In the genomic region with DNA sequence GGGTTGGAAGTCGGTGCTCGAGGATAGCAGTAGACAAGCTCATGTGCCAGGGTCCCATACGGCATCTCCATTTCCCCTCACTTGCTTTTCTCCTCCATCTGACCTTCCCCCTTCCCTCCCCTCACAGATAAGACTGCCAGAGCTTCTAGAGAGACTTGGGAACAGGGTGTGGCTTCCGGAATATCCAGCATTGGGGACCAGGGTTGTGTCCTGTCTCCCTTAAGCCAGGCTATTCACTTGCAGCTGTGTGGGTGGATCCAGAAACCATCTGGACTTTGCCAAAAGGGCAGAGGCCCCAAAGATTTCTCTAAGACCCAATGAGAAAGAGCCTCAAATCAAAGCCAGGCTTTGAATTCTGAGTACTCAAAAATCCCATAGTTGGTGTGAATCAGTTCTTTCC, we compare ENCODE assay signal across 31 mouse cellular contexts. TPM values are rescaled to one million over a fixed set of nuclear protein-coding genes. Genes with fewer than 3 reads are reported as not detected.
A peak's percentile ranks its signal among the peaks of the same experiment; 100 is the strongest.
DNase-seq lines count a peak whose midpoint lies in the region; ATAC-seq and TF ChIP-seq lines count a peak whose summit lies in the region.
"Had no signal": no experiment of that assay in that cellular context is flagged by ENCODE, and none has a peak within 500 bp of the region (broad histone marks: within the 10 kb centered on the region; RNA-seq: fewer than 3 reads in every experiment).

No protein-coding gene starts in this region.

- TF ChIP-seq POLR2A in ES-Bruce4 (IDR thresholded peaks at IDR 0.05; ENCODE audit: insufficient read depth, low read length), result no peak

- no peak overlapping the region for H3K9ac ChIP-seq in heart, embryonic 11.5 days (ENCODE audit: low read depth, low read length)
- no peak overlapping the region for H3K9ac ChIP-seq in ES-Bruce4 (ENCODE audit: low read depth, poor library complexity, severe bottlenecking)
- H3K9ac ChIP-seq in stomach, postnatal 0 days (ENCODE audit: low read length), result no peak overlapping the region
- H3K9ac ChIP-seq: forebrain, postnatal 0 days; intestine, embryonic 15.5 days; liver, embryonic 12.5 days; liver, postnatal 0 days had no signal

- H3K9me3 ChIP-seq in heart, embryonic 11.5 days (replicated peaks; ENCODE audit: control insufficient read depth, low read length), result no peaks in the 10 kb centered on the region
- H3K9me3 ChIP-seq in ES-Bruce4 (replicated peaks; ENCODE audit: control insufficient read depth, insufficient read depth, low read length, poor library complexity, severe bottlenecking), result no peaks in the 10 kb centered on the region
- H3K9me3 ChIP-seq in stomach, postnatal 0 days (ENCODE audit: control insufficient read depth, low read length), result no peaks in the 10 kb centered on the region
- H3K9me3 ChIP-seq: intestine, embryonic 15.5 days; liver, embryonic 12.5 days had no signal

- no peak overlapping the region for H3K4me2 ChIP-seq in heart, embryonic 11.5 days
- no peak overlapping the region for H3K4me2 ChIP-seq in stomach, postnatal 0 days (replicated peaks; ENCODE audit: low read depth)
- H3K4me2 ChIP-seq: intestine, embryonic 15.5 days; liver, embryonic 12.5 days; midbrain, embryonic 11.5 days had no signal

- no peak overlapping the region for H3K4me3 ChIP-seq in heart, embryonic 11.5 days (ENCODE audit: low read depth, low read length)
- H3K4me3 ChIP-seq in ES-Bruce4 (ENCODE audit: low read depth, low read length), result no peak overlapping the region
- no peak overlapping the region for H3K4me3 ChIP-seq in stomach, postnatal 0 days (ENCODE audit: low read depth, low read length)
- H3K4me3 ChIP-seq: erythroblast, embryonic 14.5 days; intestine, embryonic 15.5 days; layer of hippocampus, adult 2 months; liver, embryonic 12.5 days had no signal

- no peaks in the 10 kb centered on the region for H3K27me3 ChIP-seq in heart, embryonic 11.5 days (ENCODE audit: control insufficient read depth, insufficient read depth, low read length)
- no peaks in the 10 kb centered on the region for H3K27me3 ChIP-seq in ES-Bruce4 (ENCODE audit: control insufficient read depth, insufficient read depth, low read length, poor library complexity, severe bottlenecking)
- H3K27me3 ChIP-seq in stomach, postnatal 0 days (ENCODE audit: control insufficient read depth, insufficient read depth, low read length), result no peaks in the 10 kb centered on the region
- H3K27me3 ChIP-seq: intestine, embryonic 15.5 days had no signal

- no peaks in the 10 kb centered on the region for H3K36me3 ChIP-seq in heart, embryonic 11.5 days (ENCODE audit: control insufficient read depth, insufficient read depth, low read length)
- no peaks in the 10 kb centered on the region for H3K36me3 ChIP-seq in ES-Bruce4 (ENCODE audit: control insufficient read depth, insufficient read depth, low read length, poor library complexity, severe bottlenecking)
- H3K36me3 ChIP-seq in stomach, postnatal 0 days (ENCODE audit: control insufficient read depth, insufficient read depth, low read length), result no peaks in the 10 kb centered on the region
- H3K36me3 ChIP-seq: intestine, embryonic 15.5 days; liver, embryonic 12.5 days had no signal

- no peak for TF ChIP-seq CTCF in ES-Bruce4 (IDR thresholded peaks at IDR 0.05; ENCODE audit: low read depth, low read length)
- no peak for TF ChIP-seq CTCF in stomach, postnatal 0 days (IDR thresholded peaks at IDR 0.05; ENCODE audit: low read depth)

- peaks cover 11% of the 10 kb centered on the region for H3K4me1 ChIP-seq in heart, embryonic 11.5 days (ENCODE audit: control insufficient read depth, insufficient read depth, low read length)
- peaks cover 3% of the 10 kb centered on the region for H3K4me1 ChIP-seq in ES-Bruce4 (ENCODE audit: control insufficient read depth, insufficient read depth, low read length)
- H3K4me1 ChIP-seq in stomach, postnatal 0 days (replicated peaks; ENCODE audit: control insufficient read depth, insufficient read depth), result 0 out of 2 replicates have a peak, but pooled peaks cover 6% of the 10 kb centered on the region

- 0 out of 2 replicates have a peak, but pooled peaks have one; percentile 33 for TF ChIP-seq EP300 in ES-Bruce4 (IDR thresholded peaks at IDR 0.05; ENCODE audit: insufficient read depth, low read depth, low read length)
- no peak for TF ChIP-seq EP300 in stomach, postnatal 0 days (optimal IDR thresholded peaks at IDR 0.05)

- DNase-seq in heart, adult 11 months, result peak; percentile 97
- peak; percentile 33 for DNase-seq in ZHBTc4 (ENCODE audit: low read depth, low spot score)
- DNase-seq in stomach, postnatal 0 days (ENCODE audit: low spot score), result no peak
- no peak for DNase-seq in yolk sac, embryonic 10.5 days (ENCODE audit: low spot score)
- no peak for DNase-seq in layer of hippocampus, postnatal 14 days (ENCODE audit: low spot score in 2 of 2)
- DNase-seq: cerebellum, adult 18-20 months; cerebellum, postnatal 10 days; forebrain, postnatal 0 days; kidney, adult 2 months; kidney, postnatal 36 days; layer of hippocampus, postnatal 36 days; left cerebral cortex, postnatal 4 days; liver, postnatal 0 days; lung, postnatal 36 days; right cerebral cortex, postnatal 25 days; spleen, adult 18-20 months; thymus, adult 2 months; thymus, postnatal 36 days had no signal

- ATAC-seq in heart, embryonic 11.5 days (replicated peaks; ENCODE audit: insufficient number of reproducible peaks, low FRiP score, low TSS enrichment), result no peak
- peak; percentile 39; the same call in 1 of the 2 replicates for ATAC-seq in stomach, postnatal 0 days (ENCODE audit: low FRiP score, low TSS enrichment)
- ATAC-seq: activated CD4-positive, CD25-positive, alpha-beta regulatory T cell, adult 4 months; forebrain, postnatal 0 days; hindbrain, postnatal 0 days; intestine, embryonic 15.5 days; liver, embryonic 12.5 days; liver, postnatal 0 days; midbrain, embryonic 16.5 days had no signal

- 49% methylated on average over 4 of the region's 4 CpGs for WGBS in heart, embryonic 11.5 days (ENCODE audit: insufficient replicate concordance)
- 50% methylated on average over 4 of the region's 4 CpGs for WGBS in stomach, postnatal 0 days

- no peak overlapping the region for H3K27ac ChIP-seq in heart, embryonic 11.5 days (ENCODE audit: low read depth, low read length)
- no peak overlapping the region for H3K27ac ChIP-seq in ES-Bruce4 (ENCODE audit: insufficient read depth, low read length)
- H3K27ac ChIP-seq in stomach, postnatal 0 days (replicated peaks), result no peak overlapping the region
- H3K27ac ChIP-seq: hindbrain, postnatal 0 days; intestine, embryonic 15.5 days; layer of hippocampus, adult 2 months; liver, embryonic 12.5 days had no signal

RNA-seq across cellular contexts. Expression of a gene that starts 45.8 kb away (rescaled TPM):
- polyA plus RNA-seq in heart, embryonic 11.5 days (2014; fragmentation: Nextera tagmentation; extraction: Ambion mirVana), result 24.5 and 24.7 TPM in 2 replicates
- polyA plus RNA-seq in ES-Bruce4 (2011; ENCODE audit: insufficient read depth, insufficient read length, low read depth, missing spikeins), result not detected in 2 replicates
- 9.7 and 10.8 TPM in 2 replicates for polyA plus RNA-seq in stomach, postnatal 0 days (2015; fragmentation: Nextera tagmentation; extraction: Ambion mirVana)
- total RNA-seq in layer of hippocampus, postnatal 14 days (2021), result 1 to 10 TPM; 2.2 to 2.8 TPM
- total RNA-seq: common myeloid progenitor, adult 5-6 weeks; granulocyte monocyte progenitor cell, adult 5-6 weeks; MEL had no signal
- polyA plus RNA-seq: activated CD4-positive, CD25-positive, alpha-beta regulatory T cell, adult 4 months; erythroblast, embryonic 14.5 days had no signal

Comparison
In these comparisons a context has a peak if more than half of its experiments do, and no peak if none do; other contexts are left out.
1. DNase-seq: peak in heart, adult 11 months (single experiment) and ZHBTc4 (single experiment); none in stomach, postnatal 0 days (single experiment), yolk sac, embryonic 10.5 days (single experiment) and layer of hippocampus, postnatal 14 days (0 of 2).